20 mouse cellular contexts compared by ENCODE assay signal in the genomic region with DNA sequence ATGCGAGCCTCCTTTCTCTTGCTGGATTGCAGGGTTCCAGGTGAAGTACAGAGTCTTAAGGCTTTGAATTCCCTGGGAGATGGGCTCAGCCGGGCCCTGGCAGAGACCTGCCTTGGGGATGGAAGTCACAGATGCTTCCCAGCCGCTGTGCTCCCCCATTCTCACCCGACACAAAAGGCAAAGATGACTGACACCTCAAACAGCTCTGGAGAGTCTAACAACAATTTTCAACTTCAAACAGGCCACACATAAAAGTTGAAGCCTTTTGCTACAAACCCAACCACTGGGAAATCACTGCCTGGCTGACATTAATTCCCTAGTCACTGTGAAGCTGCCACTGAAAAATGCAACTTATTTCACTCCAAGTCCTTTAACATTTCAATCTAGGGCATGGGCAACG.
"Had no signal": no experiment of that assay in that cellular context is flagged by ENCODE, and none has a peak within 500 bp of the region (broad histone marks: within the 10 kb centered on the region; RNA-seq: fewer than 3 reads in every experiment).

No protein-coding gene starts in this region.

- H3K9ac ChIP-seq: limb, embryonic 12.5 days; limb, embryonic 15.5 days; liver, embryonic 14.5 days; liver, postnatal 0 days; lung, embryonic 14.5 days; midbrain, embryonic 12.5 days; neural tube, embryonic 13.5 days; stomach, embryonic 15.5 days had no signal

- H3K36me3 ChIP-seq: limb, embryonic 12.5 days; limb, embryonic 15.5 days; midbrain, embryonic 12.5 days; neural tube, embryonic 13.5 days; stomach, embryonic 15.5 days had no signal

- H3K27ac ChIP-seq: limb, embryonic 12.5 days; limb, embryonic 15.5 days; liver, embryonic 14.5 days; macrophage; midbrain, embryonic 12.5 days; neural tube, embryonic 13.5 days; stomach, embryonic 15.5 days had no signal

- H3K4me3 ChIP-seq: limb, embryonic 12.5 days; limb, embryonic 15.5 days; midbrain, embryonic 12.5 days; myocyte; neural tube, embryonic 13.5 days; stomach, embryonic 15.5 days had no signal

- H3K4me1 ChIP-seq: limb, embryonic 12.5 days; midbrain, embryonic 12.5 days; neural tube, embryonic 13.5 days; stomach, embryonic 15.5 days had no signal

- DNase-seq: kidney, adult 2 months; kidney, postnatal 10 days; kidney, postnatal 4 days; left cerebral cortex, postnatal 4 days; liver, postnatal 0 days; lung, embryonic 14.5 days; retina, postnatal 1 day; right cerebral cortex, postnatal 25 days; spleen, adult 18-20 months; thymus, postnatal 25 days had no signal

- H3K9me3 ChIP-seq: limb, embryonic 12.5 days; limb, embryonic 15.5 days; midbrain, embryonic 12.5 days; neural tube, embryonic 13.5 days; stomach, embryonic 15.5 days had no signal

- H3K27me3 ChIP-seq: limb, embryonic 12.5 days; limb, embryonic 15.5 days; midbrain, embryonic 12.5 days; neural tube, embryonic 13.5 days; stomach, embryonic 15.5 days had no signal

- H3K4me2 ChIP-seq: limb, embryonic 12.5 days; limb, embryonic 15.5 days; liver, embryonic 11.5 days; lung, embryonic 14.5 days; midbrain, embryonic 12.5 days; neural tube, embryonic 13.5 days; stomach, embryonic 15.5 days had no signal

- ATAC-seq: liver, postnatal 0 days; lung, postnatal 0 days had no signal
